Mouse (Mus musculus) frontal cortex, postnatal 14 days (tissue): ENCODE measurements around the gene Plin2.
"Not testable (repeated sequence)": the region's sequence is repeated elsewhere in the genome, so short reads cannot be mapped to it uniquely, and the experiment has no call there.

Source experiments
- DNase-seq, 2 experiments: peaks; one replicate each; pipeline ENCODE4 v3.0.0; 2022; ENCODE audit warnings: low spot score in 2 of 2

The Plin2 gene

DNA sequence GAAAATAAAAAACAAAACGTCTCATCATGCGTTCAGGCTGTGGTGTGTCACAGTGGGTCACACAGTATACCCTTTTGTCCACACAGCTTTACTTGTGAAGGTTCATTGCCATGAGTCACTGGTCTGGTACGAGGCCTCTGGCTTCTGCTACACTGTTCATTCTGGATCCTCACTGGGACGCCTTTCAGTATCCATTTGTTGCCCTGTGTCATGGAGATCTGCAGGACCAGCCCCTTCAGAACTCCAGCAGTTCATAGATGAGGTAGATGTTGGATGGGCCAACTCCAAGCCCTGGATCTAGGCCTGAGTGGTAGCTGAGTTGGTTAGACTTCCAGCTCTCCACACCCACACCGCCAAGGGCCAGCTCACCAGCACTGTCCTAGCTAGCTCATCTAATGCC is 13.9 kb upstream of the Plin2 start:
- DNase-seq: no peak

DNA sequence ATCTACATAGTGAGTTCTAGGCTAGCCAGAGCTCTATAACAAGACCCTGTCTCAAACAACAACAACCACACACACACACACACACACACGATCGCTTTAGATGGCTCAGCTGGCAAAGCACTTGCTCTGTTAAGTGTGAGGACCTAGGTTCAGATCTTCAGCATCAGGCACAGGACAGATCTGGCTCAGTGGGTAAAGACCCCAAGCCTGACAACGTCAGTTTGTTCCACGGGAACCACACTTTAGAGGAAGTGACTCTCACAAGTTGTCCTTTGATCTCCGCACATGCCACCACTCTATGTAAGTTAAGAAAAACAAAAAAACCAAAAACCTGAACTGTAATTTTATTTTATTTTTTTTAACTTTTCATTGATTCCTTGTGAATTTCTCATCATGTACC is 13.4 kb upstream of the Plin2 start:
- DNase-seq: no peak

DNA sequence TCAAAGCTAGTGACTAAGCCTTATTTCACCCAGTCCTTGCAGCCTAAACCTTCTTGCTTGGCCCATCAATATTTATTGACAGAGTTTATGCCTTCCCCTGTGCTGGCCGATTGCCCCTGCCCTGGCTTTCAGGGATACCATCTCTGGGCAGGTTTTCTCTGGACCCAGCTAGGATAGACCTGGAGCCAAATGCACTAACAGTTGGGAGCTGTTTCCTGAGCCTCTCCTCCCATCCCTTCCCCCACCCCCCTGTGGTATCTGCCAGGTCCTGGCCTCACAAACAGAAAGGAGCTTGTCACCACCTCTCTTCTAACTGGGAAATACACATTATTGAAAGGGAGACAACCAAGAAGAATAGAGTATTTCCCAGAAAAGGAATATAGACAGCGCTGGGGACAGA is 12.0 kb upstream of the Plin2 start:
- DNase-seq: no peak

DNA sequence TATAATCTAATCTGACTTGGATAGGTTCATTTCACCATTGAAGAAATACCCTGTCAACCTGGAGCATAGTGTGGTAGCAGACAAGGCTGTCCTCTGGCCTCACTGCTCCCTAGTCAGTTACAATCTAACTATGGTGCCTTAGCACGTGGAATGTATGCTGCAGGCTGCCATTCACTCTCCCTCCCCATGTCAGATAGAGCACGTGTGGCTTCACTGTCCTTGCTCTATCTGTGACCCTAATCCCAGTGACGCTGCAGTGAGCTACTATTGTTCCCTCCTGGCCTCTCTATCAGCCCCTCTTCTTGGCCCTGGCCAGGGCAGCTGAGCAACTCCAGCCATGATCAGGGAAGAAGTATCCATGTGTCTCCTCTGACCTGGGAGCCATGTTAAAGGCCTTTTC is 11.6 kb upstream of the Plin2 start:
- no peak for DNase-seq

DNA sequence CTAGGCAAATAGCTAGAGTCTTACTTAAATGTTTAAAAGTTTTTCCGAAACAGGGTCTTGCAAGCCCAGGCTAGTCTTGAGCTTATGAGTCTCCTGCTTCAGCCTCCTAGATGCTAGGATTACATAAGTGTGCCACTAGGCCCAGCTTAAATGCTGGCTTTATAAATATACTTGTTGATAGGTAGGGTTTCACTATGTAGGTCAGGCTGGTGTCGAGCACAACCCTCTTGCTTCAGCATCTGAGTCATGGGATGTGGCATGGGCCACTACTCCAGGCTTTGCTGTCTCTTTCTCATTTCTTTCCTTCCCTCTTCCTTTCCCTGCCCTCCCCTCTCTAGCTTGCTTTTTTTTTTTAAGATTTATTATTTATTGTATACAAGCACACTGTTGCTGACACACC is 9.8 kb upstream of the Plin2 start:
- DNase-seq: no peak

DNA sequence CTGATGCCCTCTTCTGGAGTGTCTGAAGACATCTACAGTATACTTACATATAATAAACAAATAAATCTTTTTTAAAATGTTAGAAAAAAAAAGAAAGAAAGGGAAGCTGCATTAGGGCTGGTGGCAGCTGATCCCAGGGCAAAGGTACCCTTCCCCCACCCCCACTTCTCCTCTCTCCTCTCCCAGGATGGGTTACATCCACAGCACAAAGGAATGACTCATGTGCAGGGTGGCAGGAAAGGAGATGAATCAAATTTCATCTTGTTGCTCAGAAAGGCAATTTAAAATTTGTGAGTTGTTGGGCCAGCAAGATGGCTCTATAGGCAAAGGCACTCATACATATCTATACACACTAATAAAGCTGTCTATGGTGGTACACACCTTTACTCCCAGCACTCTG is 6.9 kb upstream of the Plin2 start:
- DNase-seq: no peak

DNA sequence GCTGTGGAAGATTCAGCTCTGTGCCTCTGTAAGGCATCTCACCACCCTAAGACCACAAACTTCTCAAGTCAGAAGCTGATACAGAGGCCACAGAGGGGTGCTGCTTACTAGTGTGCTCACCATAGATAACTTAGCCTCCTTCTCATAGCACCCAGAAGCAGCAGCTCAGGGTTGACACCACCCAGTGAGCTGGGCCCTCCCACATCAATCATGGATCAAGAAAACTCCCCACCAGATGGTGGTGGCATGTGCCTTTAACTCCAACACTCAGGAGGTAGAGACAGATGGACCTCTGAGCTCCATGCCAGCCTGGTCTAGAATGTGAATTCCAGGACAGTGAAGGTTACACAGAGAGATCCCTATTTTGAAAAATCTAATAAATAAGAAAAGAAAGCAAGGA is 4.9 kb upstream of the Plin2 start:
- not testable (repeated sequence) for DNase-seq

DNA sequence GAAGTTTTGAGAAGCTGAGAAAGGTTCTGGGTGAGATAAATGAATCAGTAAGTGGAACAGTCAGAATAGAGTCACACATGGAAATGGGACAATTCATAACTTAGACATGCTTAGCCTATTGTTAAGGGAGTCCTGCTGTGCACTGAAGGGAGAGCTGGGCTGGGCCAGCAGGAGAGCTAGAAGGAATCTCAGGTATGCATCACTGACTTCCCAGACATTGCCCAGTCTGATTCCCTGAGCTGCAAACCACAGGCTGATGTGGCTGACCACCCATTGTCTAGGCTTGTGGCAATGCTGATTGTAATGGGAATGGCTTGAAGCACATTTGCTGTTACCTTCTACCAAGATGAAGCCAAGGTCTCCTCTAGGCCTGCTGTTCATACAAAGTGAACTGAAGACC is 4.3 kb upstream of the Plin2 start:
- DNase-seq: not testable (repeated sequence)

DNA sequence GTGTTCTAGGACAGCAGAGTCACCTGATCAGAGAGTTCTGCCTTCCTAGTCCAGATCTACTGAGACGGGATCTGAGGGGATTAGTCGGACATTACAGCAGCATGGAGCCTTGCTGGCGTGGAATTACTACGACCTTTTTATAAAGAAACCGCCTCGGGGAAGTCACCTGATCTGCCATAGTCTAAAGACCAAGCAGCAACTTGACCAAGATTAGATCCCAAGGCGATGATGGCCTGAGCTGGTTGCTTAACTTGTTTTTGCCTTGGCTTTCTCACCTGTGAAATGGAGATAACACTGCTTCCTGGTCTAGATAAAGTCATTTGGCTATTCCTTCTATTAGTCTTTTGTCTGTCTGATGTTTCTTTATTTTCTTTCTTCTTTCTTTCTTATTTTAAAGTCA is 2.6 kb upstream of the Plin2 start:
- no peak for DNase-seq

DNA sequence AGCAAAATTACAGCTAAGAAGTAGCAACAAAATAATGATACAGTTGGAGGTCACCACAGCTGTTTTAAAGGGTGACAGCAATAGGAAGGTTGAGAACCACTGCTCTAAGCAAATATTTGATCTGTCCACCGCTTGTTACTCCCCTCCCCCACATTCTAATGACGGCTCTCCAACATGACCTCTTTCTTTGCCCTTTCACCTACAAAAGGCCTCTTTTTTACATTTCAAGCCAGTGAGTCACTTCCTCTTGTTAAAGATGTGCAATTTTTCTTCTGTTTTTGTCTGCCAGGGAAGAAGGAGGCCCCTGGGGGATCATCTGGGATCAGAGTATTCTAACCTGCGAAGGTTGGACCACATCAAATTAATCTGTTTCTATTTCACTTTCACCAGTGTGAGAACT is 1.9 kb upstream of the Plin2 start:
- no peak for DNase-seq

DNA sequence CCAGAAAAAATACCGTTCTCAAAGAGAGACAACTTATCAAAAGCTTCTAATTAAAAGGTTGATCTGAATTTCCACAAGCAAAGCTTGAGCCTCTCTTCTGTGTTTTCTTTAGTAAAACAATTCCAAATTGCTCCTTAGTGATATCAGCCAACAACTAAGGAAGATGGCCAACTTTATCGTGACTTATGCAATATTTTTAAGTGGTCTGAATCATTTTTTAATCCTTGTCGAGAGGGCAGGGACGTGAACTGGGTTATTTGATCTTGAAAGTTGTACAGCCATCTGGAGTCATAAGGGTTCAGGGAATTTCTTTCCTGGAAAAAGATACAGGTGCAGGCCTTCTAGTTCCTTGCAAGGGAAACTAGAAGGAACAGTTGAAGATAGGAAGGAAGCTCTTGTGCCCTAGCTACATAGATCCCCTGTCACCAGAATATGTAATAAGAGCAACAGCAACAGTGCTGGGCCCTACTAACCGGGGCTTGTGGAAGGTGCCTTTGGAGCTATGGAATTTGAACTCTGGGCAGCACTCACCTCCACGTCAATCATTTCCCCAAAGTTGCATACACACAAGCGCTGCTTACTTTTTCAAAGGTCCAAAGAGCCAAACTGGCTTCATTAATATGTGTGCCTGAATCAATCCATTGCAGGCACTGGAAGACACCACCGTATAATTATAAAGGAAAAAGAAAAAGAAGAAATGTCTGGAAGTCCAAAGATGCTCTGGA is 884 bp upstream of the Plin2 start:
- DNase-seq: no peak

DNA sequence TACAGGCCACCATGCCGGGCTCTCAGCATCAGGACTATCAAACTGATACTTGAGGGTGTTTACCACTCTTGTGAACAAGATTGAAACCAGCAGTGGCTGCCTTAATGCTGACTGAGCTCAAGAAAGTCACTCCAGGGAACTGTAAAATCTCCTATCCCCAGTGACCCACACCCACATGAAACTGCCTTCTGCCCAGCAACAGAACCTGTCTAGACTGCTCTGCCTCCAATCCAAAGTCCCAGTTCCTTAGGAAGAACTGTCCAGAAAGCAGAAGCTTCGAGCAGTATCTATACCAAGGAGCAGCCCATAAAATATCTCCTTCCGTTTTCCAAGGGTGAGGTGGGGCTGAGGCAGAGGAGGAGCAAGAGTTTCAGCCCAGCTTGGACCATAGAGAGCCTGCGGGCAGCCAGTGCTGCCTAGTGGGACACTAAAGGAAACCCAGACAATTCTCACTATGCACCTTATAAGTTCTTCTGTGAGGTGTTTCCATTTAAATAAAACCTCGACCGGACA is 563 bp downstream of the Plin2 start:
- DNase-seq: not testable (repeated sequence)

DNA sequence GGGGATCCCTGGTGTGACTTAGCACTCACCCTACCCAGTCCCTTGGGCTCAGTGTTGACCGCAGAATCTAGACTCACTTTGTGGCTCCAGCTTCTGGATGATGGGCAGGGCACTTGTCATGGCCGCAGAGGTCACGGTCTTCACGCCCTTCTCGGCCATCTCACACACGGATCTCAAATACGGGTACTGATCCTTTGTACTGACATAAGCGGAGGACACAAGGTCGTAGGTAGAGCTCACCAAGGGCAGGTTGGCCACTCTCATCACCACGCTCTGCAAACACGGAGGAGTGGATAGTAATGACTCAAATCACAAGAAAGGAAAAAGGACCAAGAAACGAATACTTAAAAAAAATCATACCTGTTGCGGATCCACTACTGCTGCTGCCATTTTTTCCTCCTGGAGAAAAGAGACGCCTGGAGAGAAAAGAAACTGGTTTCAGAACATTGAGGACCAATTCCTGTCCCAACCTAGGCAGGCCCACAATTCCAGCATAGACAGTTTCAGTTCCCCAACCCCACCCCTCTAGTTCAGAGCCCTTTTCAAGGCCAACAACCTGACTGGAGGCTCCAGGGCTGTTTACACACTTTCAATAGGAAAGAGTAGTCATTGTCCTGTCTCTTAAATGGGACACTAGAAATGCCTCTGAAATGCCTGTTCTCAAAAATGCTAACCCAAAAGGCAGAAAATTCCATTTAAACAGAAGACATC is 1.4 kb downstream of the Plin2 start:
- DNase-seq: no peak

DNA sequence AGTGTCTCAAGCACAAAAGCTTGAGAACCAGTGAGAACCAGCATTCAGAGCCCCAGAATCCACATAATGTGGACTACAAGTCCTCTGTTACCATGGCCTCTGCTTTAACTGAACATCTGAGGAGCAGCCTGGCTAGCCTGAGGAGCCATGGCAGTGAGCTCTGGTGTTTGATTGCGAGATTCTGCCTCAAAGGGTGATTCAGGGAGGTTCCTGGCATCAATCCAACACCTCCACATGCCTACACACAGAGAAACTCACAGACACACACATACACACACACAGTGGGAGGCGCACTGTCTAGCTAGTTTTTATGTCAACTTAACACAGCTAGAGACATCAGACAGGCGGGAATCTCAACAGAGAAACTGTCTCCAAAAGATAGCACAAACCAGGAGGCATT is 4.3 kb downstream of the Plin2 start:
- DNase-seq: no peak

DNA sequence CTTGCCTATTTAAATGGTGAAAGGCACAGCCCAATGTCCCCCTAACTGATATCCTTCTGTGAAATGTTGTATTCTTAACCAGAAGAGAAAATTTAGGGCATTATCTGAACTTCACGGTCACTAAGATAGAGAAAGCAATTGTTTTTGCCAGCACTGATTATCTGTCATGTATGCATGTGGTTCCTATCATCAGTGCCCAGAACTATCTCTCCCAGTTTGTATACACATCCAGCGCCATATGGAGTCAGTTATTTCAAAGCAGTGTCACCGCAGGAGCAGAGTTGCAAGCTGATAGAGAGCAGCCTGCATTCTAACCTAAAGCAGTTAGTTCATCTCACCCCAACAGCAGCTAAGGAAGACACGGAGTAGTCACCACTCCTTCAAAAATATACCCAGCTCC is 5.9 kb downstream of the Plin2 start:
- DNase-seq: no peak

DNA sequence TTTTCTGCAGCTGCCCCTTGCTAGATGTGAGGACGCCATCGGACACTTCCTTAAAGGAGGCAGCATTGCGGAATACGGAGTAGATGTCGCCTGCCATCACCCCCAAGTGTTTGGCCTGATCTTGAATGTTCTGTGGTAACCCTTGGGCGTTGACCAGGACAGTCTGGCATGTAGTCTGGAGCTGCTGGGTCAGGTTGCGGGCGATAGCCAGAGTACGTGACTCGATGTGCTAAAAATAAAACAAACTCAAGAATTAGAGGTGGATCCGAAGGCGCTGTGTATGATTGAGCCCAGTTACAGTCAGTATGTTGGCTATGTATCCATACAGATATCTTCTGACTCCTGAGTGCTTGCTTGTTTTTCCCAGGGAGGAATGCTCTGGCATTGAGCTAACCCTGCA is 12.7 kb downstream of the Plin2 start:
- DNase-seq: no peak

DNA sequence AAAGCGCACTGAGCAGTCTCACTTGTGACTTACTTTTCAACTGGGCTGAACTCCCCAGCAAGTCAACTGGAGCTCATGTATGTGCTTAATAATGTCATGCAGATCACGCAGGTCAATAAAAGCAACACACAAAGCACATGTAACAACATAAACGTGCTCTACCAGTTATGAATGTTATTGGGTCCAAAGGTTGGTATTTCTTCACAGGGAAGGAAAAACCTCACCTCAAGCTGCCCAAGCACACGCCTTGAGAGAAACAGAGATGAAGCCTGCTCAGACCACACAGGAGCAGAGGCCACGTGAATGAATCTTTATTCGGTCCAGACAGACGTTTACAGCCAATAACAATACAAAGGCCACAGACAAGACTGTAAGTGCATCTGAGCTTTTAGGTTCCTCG is 13.4 kb downstream of the Plin2 start:
- not testable (repeated sequence) for DNase-seq

DNA sequence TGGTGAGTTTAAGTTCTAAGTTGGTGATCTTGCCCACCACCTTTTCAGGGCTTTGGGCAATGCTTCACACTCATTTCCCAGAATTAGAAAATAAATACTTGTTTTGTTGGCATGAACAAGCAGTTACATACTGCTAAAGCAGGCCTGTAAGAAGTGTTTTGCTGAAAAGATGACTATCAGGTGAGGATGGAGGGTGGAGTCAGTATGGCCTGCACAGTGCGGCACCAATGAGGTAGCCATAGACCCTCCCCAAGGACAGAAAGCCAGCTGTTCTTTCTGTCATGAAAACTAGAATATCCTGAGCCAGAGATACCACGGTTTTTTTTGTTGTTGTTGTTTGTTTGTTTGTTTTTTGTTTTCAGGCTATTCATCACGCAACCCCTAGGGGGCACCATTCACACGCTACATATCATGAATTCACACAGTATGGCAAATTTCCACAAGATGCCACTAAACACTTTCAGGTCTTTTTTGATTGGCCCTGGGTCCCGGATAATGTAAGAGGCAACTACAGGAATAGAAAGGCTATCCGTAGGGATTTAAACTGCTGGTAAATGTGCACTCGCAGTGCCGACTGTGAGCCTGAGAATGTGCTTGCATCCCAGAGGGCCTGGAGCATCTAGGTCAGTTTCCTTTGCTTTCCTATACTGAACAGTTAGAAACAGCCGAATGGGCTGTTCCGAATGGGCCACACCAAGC is 18.0 kb downstream of the Plin2 start:
- DNase-seq: no peak

DNA sequence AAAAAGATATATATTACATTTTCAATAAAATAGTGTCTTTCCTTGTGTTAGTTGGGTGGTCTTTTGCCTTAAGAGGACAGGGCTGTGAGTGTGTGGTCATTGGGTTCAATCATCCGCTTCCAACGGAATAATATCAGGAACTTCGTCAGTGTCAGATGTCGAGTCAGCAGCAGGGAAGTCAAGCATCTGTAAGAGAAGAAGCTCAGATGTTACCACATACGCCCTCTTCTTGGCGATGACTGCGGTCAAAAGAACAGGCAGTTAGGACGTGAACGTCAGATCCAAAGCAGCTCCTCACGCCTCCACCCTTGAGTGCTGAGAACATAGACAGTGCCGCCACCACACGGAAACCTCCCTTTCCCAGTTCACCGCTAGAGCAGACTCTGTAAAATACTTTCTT is 21.5 kb downstream of the Plin2 start:
- DNase-seq: not testable (repeated sequence)

DNA sequence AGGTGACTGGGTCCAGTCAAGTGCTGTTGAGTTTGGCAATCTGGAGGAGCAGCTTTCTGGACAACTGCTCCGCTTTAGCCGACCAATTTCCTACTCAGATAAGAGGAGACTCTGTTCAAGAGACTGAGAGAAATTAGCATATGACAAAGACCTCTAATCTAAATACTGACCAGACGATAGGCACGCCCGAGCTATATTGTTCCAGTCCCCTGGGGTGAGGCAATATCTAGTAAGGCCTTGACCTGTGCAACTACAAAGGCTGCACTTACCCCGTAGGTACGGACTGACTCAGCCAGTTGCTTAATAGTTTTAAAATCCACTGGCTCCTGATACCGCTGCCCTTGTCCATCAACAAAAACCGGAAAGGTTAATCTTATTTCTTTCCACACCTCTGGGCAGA is 32.3 kb downstream of the Plin2 start:
- not testable (repeated sequence) for DNase-seq

DNA sequence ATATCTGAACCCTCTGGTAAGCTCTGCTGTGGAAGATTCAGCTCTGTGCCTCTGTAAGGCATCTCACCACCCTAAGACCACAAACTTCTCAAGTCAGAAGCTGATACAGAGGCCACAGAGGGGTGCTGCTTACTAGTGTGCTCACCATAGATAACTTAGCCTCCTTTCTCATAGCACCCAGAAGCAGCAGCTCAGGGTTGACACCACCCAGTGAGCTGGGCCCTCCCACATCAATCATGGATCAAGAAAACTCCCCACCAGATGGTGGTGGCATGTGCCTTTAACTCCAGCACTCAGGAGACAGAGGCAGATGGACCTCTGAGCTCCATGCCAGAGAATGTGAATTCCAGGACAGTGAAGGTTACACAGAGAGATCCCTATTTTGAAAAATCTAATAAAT is 35.0 kb downstream of the Plin2 start:
- not testable (repeated sequence) for DNase-seq

DNA sequence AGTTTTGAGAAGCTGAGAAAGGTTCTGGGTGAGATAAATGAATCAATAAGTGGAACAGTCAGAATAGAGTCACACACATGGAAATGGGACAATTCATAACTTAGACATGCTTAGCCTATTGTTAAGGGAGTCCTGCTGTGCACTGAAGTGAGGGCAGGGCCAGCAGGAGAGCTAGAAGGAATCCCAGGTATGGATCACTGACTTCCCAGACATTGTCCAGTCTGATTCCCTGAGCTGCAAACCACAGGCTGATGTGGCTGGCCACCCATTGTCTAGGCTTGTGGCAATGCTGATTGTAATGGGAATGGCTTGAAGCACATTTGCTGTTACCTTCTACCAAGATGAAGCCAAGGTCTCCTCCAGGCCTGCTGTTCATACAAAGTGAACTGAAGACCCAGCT is 35.5 kb downstream of the Plin2 start:
- DNase-seq: not testable (repeated sequence)

DNA sequence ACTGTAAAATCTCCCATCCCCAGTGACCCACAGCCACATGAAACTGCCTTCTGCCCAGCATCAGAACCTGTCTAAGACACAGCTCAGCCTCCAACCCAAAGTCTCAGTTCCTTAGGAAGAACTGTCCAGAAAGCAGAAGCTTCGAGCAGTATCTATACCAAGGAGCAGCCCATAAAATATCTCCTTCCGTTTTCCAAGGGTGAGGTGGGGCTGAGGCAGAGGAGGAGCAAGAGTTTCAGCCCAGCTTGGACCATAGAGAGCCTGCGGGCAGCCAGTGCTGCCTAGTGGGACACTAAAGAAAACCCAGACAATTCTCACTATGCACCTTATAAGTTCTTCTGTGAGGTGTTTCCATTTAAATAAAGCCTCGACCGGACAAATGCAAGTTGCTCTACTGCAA is 37.3 kb downstream of the Plin2 start:
- DNase-seq: not testable (repeated sequence)
